ENCODE assay signal across 8 mouse cellular contexts in genomic region chr11:97187764-97188642, GRCm38 (mm10). TPM values are rescaled to one million over a fixed set of nuclear protein-coding genes. Genes with fewer than 3 reads are reported as not detected.
DNase-seq lines count a peak whose midpoint lies in the region; ATAC-seq lines count a peak whose summit lies in the region.

TSS of gene Kpnb1 (minus strand) at chr11:97187881.

- H3K4me3 ChIP-seq in intestine, embryonic 14.5 days (ENCODE audit: low read depth, low read length) = peak within 1 kb of the TSS; percentile 87

- H3K9ac ChIP-seq in intestine, embryonic 14.5 days (ENCODE audit: low read length) = peak within 1 kb of the TSS; percentile 96

- peaks cover 34% of the 10 kb centered on the region for H3K36me3 ChIP-seq in intestine, embryonic 14.5 days (ENCODE audit: control insufficient read depth, insufficient read depth, low read length)

- intact Hi-C loops in left cerebral cortex, postnatal 14 days (cut with DNase I) = loop anchor here (5.0 kb wide), 1 partner anchor 124 kb away; no protein-coding TSS in a partner anchor

- peak within 1 kb of the TSS; percentile 97 for H3K27ac ChIP-seq in intestine, embryonic 14.5 days (ENCODE audit: low read depth)

- H3K4me1 ChIP-seq in intestine, embryonic 14.5 days (replicated peaks; ENCODE audit: control insufficient read depth, insufficient read depth, low read length) = peaks cover 25% of the 10 kb centered on the region

- DNase-seq in adrenal gland, adult 18-20 months (ENCODE audit: low spot score in 2 of 2) = peak; percentile 93 to 96
- peak; percentile 100 for DNase-seq in embryo, embryonic 11 days
- DNase-seq in gastrocnemius, postnatal 25 days = peak; percentile 100
- DNase-seq in intestine, embryonic 14.5 days (ENCODE audit: low spot score) = peak; percentile 95
- DNase-seq in left cerebral cortex, postnatal 14 days (ENCODE audit: low spot score in 2 of 2) = peak; percentile 99
- peak; percentile 99 for DNase-seq in mesoderm, embryonic 11.5 days (ENCODE audit: low read depth, low spot score)
- DNase-seq in right cerebral cortex, postnatal 36 days (ENCODE audit: low spot score in 2 of 2) = peak; percentile 98 to 99
- peak; percentile 100 for DNase-seq in yolk sac, embryonic 10.5 days (ENCODE audit: low spot score)

- H3K4me2 ChIP-seq in intestine, embryonic 14.5 days (ENCODE audit: low read length) = peak within 1 kb of the TSS; percentile 85

- under 1% methylated on average over 96 of the region's 101 CpGs for WGBS in intestine, embryonic 14.5 days

- H3K9me3 ChIP-seq in intestine, embryonic 14.5 days (ENCODE audit: control insufficient read depth, low read length) = no peaks in the 10 kb centered on the region

- peak; percentile 95 for ATAC-seq in intestine, embryonic 14.5 days (replicated peaks; ENCODE audit: low FRiP score, low TSS enrichment, low read depth)

- no peaks in the 10 kb centered on the region for H3K27me3 ChIP-seq in intestine, embryonic 14.5 days (replicated peaks; ENCODE audit: control insufficient read depth, insufficient read depth, low read length)

RNA-seq across cellular contexts. Expression of gene Kpnb1, which starts in this region (rescaled TPM):
- 100 to 1,000 TPM; 104 to 120 TPM for total RNA-seq in adrenal gland, adult 18-20 months (2021)
- 10 to 100 TPM; 48.9 to 53.5 TPM for total RNA-seq in gastrocnemius, postnatal 25 days (2021)
- 79.9 and 86.0 TPM in 2 replicates for polyA plus RNA-seq in intestine, embryonic 14.5 days (2014; fragmentation: Nextera tagmentation; extraction: Ambion mirVana)
- 100 to 1,000 TPM; 111 to 113 TPM for total RNA-seq in left cerebral cortex, postnatal 14 days (2021)

Comparison
In these comparisons a context has a peak if more than half of its experiments do, and no peak if none do; other contexts are left out.
1. Peak in every context shown above with its lines: DNase-seq, ATAC-seq, H3K4me3 ChIP-seq and H3K27ac ChIP-seq.